Mouse (Mus musculus): ENCODE data around the gene Prss54. TPM values are rescaled to one million over a fixed set of nuclear protein-coding genes. Genes with fewer than 3 reads are reported as not detected.

Gene Prss54
- polyA plus RNA-seq, 1 experiment, result 0.07 TPM

- Histone ChIP-seq H3K4me3 (ENCODE audit: control insufficient read depth, insufficient read depth, low read length) (no peak overlapping the region), H3K4me1 (replicated peaks; ENCODE audit: control insufficient read depth, insufficient read depth, low read length) (peaks cover 5% of the 10 kb centered on the region; the same call in 1 of the 2 replicates), H3K27ac (ENCODE audit: control insufficient read depth, insufficient read depth, low read length) (no peak overlapping the region), H3K36me3 (ENCODE audit: control insufficient read depth, insufficient read depth, low read length) (no peaks in the 10 kb centered on the region), H3K27me3 (ENCODE audit: control insufficient read depth, insufficient read depth, low read length) (no peaks in the 10 kb centered on the region)
- no peak for DNase-seq
- TF ChIP-seq POLR2A (IDR thresholded peaks at IDR 0.05; ENCODE audit: control insufficient read depth, extremely low read depth, insufficient read depth, low read length, poor library complexity), result no peak
- TF ChIP-seq CTCF (IDR thresholded peaks at IDR 0.05; ENCODE audit: borderline replicate concordance, control insufficient read depth, extremely low read depth, insufficient read depth, low read length, poor library complexity), result no peak
- 89% methylated on average over 4 of the region's 4 CpGs for WGBS
Measured at GRCm38 (mm10) chr8:95532206-95532605, 43.9 kb downstream of the Prss54 start.

GRCm38 (mm10) chr8:95528750-95529310, 47.3 kb downstream of the Prss54 start:
- Histone ChIP-seq H3K36me3 (ENCODE audit: control insufficient read depth, insufficient read depth, low read length) (no peaks in the 10 kb centered on the region), H3K4me1 (replicated peaks; ENCODE audit: control insufficient read depth, insufficient read depth, low read length) (0 out of 2 replicates have a peak, but pooled peaks cover 1% of the 10 kb centered on the region), H3K27me3 (ENCODE audit: control insufficient read depth, insufficient read depth, low read length) (no peaks in the 10 kb centered on the region), H3K27ac (ENCODE audit: control insufficient read depth, insufficient read depth, low read length) (no peak overlapping the region), H3K4me3 (ENCODE audit: control insufficient read depth, insufficient read depth, low read length) (no peak overlapping the region)
- peak; percentile 11 for DNase-seq
- TF ChIP-seq POLR2A (IDR thresholded peaks at IDR 0.05; ENCODE audit: control insufficient read depth, extremely low read depth, insufficient read depth, low read length, poor library complexity) (no peak), CTCF (IDR thresholded peaks at IDR 0.05; ENCODE audit: borderline replicate concordance, control insufficient read depth, extremely low read depth, insufficient read depth, low read length, poor library complexity) (no peak)
- WGBS, result 73% methylated on average over 9 of the region's 9 CpGs

- H3K27ac ChIP-seq (ENCODE audit: control insufficient read depth, insufficient read depth, low read length), result no peak overlapping the region
- DNase-seq, result no peak
- TF ChIP-seq CTCF (IDR thresholded peaks at IDR 0.05; ENCODE audit: borderline replicate concordance, control insufficient read depth, extremely low read depth, insufficient read depth, low read length, poor library complexity) (no peak), POLR2A (IDR thresholded peaks at IDR 0.05; ENCODE audit: control insufficient read depth, extremely low read depth, insufficient read depth, low read length, poor library complexity) (no peak)
- no peaks in the 10 kb centered on the region for H3K27me3 ChIP-seq (ENCODE audit: control insufficient read depth, insufficient read depth, low read length)
- no peaks in the 10 kb centered on the region for H3K36me3 ChIP-seq (ENCODE audit: control insufficient read depth, insufficient read depth, low read length)
- no peaks in the 10 kb centered on the region for H3K4me1 ChIP-seq (replicated peaks; ENCODE audit: control insufficient read depth, insufficient read depth, low read length)
- H3K4me3 ChIP-seq (ENCODE audit: control insufficient read depth, insufficient read depth, low read length), result no peak overlapping the region
- WGBS, result 92% methylated on average over 10 of the region's 10 CpGs
Measured at GRCm38 (mm10) chr8:95528194-95528593, 47.9 kb downstream of the Prss54 start.

- Histone ChIP-seq H3K27me3 (ENCODE audit: control insufficient read depth, insufficient read depth, low read length) (no peaks in the 10 kb centered on the region), H3K36me3 (ENCODE audit: control insufficient read depth, insufficient read depth, low read length) (no peaks in the 10 kb centered on the region), H3K27ac (ENCODE audit: control insufficient read depth, insufficient read depth, low read length) (no peak overlapping the region), H3K4me1 (replicated peaks; ENCODE audit: control insufficient read depth, insufficient read depth, low read length) (no peaks in the 10 kb centered on the region), H3K4me3 (ENCODE audit: control insufficient read depth, insufficient read depth, low read length) (no peak overlapping the region)
- WGBS, result 95% methylated on average over 4 of the region's 4 CpGs
- no peak for DNase-seq
- TF ChIP-seq CTCF (IDR thresholded peaks at IDR 0.05; ENCODE audit: borderline replicate concordance, control insufficient read depth, extremely low read depth, insufficient read depth, low read length, poor library complexity), result no peak
- TF ChIP-seq POLR2A (IDR thresholded peaks at IDR 0.05; ENCODE audit: control insufficient read depth, extremely low read depth, insufficient read depth, low read length, poor library complexity), result no peak
Measured at GRCm38 (mm10) chr8:95523991-95524390, 52.1 kb downstream of the Prss54 start.

- Histone ChIP-seq H3K4me3 (ENCODE audit: control insufficient read depth, insufficient read depth, low read length) (no peak overlapping the region), H3K27ac (ENCODE audit: control insufficient read depth, insufficient read depth, low read length) (no peak overlapping the region), H3K4me1 (replicated peaks; ENCODE audit: control insufficient read depth, insufficient read depth, low read length) (no peaks in the 10 kb centered on the region), H3K27me3 (ENCODE audit: control insufficient read depth, insufficient read depth, low read length) (no peaks in the 10 kb centered on the region), H3K36me3 (ENCODE audit: control insufficient read depth, insufficient read depth, low read length) (no peaks in the 10 kb centered on the region)
- TF ChIP-seq CTCF (IDR thresholded peaks at IDR 0.05; ENCODE audit: borderline replicate concordance, control insufficient read depth, extremely low read depth, insufficient read depth, low read length, poor library complexity) (no peak), POLR2A (IDR thresholded peaks at IDR 0.05; ENCODE audit: control insufficient read depth, extremely low read depth, insufficient read depth, low read length, poor library complexity) (no peak)
- no peak for DNase-seq
- 56% methylated on average over 6 of the region's 6 CpGs for WGBS
Measured at GRCm38 (mm10) chr8:95516928-95517327, 59.2 kb downstream of the Prss54 start.

GRCm38 (mm10) chr8:95513219-95513618, 62.9 kb downstream of the Prss54 start:
- no peak overlapping the region for H3K4me3 ChIP-seq (ENCODE audit: control insufficient read depth, insufficient read depth, low read length)
- DNase-seq, result no peak
- WGBS, result 87% methylated on average over 4 of the region's 4 CpGs
- no peak overlapping the region for H3K27ac ChIP-seq (ENCODE audit: control insufficient read depth, insufficient read depth, low read length)
- no peaks in the 10 kb centered on the region for H3K4me1 ChIP-seq (replicated peaks; ENCODE audit: control insufficient read depth, insufficient read depth, low read length)
- no peaks in the 10 kb centered on the region for H3K27me3 ChIP-seq (ENCODE audit: control insufficient read depth, insufficient read depth, low read length)
- no peak for TF ChIP-seq CTCF (IDR thresholded peaks at IDR 0.05; ENCODE audit: borderline replicate concordance, control insufficient read depth, extremely low read depth, insufficient read depth, low read length, poor library complexity)
- no peak for TF ChIP-seq POLR2A (IDR thresholded peaks at IDR 0.05; ENCODE audit: control insufficient read depth, extremely low read depth, insufficient read depth, low read length, poor library complexity)
- no peaks in the 10 kb centered on the region for H3K36me3 ChIP-seq (ENCODE audit: control insufficient read depth, insufficient read depth, low read length)

GRCm38 (mm10) chr8:95512257-95512656, 63.9 kb downstream of the Prss54 start:
- H3K4me3 ChIP-seq (ENCODE audit: control insufficient read depth, insufficient read depth, low read length), result no peak overlapping the region
- no peaks in the 10 kb centered on the region for H3K27me3 ChIP-seq (ENCODE audit: control insufficient read depth, insufficient read depth, low read length)
- DNase-seq, result no peak
- no peak overlapping the region for H3K27ac ChIP-seq (ENCODE audit: control insufficient read depth, insufficient read depth, low read length)
- WGBS, result 91% methylated on average over 4 of the region's 4 CpGs
- TF ChIP-seq POLR2A (IDR thresholded peaks at IDR 0.05; ENCODE audit: control insufficient read depth, extremely low read depth, insufficient read depth, low read length, poor library complexity), result no peak
- no peak for TF ChIP-seq CTCF (IDR thresholded peaks at IDR 0.05; ENCODE audit: borderline replicate concordance, control insufficient read depth, extremely low read depth, insufficient read depth, low read length, poor library complexity)
- no peaks in the 10 kb centered on the region for H3K4me1 ChIP-seq (replicated peaks; ENCODE audit: control insufficient read depth, insufficient read depth, low read length)
- no peaks in the 10 kb centered on the region for H3K36me3 ChIP-seq (ENCODE audit: control insufficient read depth, insufficient read depth, low read length)

Other genes with a start within 250 kb of the Prss54 start
- 30.7 and 34.8 TPM in 2 replicates for gene Zfp319, start 244.4 kb downstream of the Prss54 start, polyA plus RNA-seq (2012; rRNA removed)
- gene Usb1, start 244.1 kb downstream of the Prss54 start, polyA plus RNA-seq (2012; rRNA removed), result 51.9 and 55.6 TPM in 2 replicates
- gene Mmp15, start 224.1 kb downstream of the Prss54 start, polyA plus RNA-seq (2012; rRNA removed), result 14.7 and 16.2 TPM in 2 replicates
- gene Cfap20, start 141.5 kb downstream of the Prss54 start, polyA plus RNA-seq (2012; rRNA removed), result 65.9 and 67.2 TPM in 2 replicates
- gene Csnk2a2, start 86.3 kb downstream of the Prss54 start, polyA plus RNA-seq (2012; rRNA removed), result 35.2 and 36.0 TPM in 2 replicates
- gene Ccdc113, start 42.3 kb downstream of the Prss54 start, polyA plus RNA-seq (2012; rRNA removed), result 0.22 TPM in 1 of 2 replicates, not detected in the other
- 7.2 and 9.3 TPM in 2 replicates for gene Gins3, start 57.1 kb upstream of the Prss54 start, polyA plus RNA-seq (2012; rRNA removed)
- 7.4 and 28.3 TPM in 2 replicates for gene Ndrg4, start 100.6 kb upstream of the Prss54 start, polyA plus RNA-seq (2012; rRNA removed)
- 12.5 and 13.5 TPM in 2 replicates for gene Setd6, start 139.5 kb upstream of the Prss54 start, polyA plus RNA-seq (2012; rRNA removed)
- 229 and 247 TPM in 2 replicates for gene Cnot1, start 231.1 kb upstream of the Prss54 start, polyA plus RNA-seq (2012; rRNA removed)
- 30.9 and 43.4 TPM in 2 replicates for gene Sap18b, start 249.0 kb upstream of the Prss54 start, polyA plus RNA-seq (2012; rRNA removed)